Mouse (Mus musculus) right cerebral cortex, adult 18-20 months (tissue): ENCODE data around the gene Cep70.
A peak's percentile ranks its signal among the peaks of the same experiment; 100 is the strongest.

Experiments
- DNase-seq: peaks from one replicate; pipeline ENCODE4 v3.0.0; 2022; ENCODE audit warnings: mixed read lengths

The Cep70 gene

DNA sequence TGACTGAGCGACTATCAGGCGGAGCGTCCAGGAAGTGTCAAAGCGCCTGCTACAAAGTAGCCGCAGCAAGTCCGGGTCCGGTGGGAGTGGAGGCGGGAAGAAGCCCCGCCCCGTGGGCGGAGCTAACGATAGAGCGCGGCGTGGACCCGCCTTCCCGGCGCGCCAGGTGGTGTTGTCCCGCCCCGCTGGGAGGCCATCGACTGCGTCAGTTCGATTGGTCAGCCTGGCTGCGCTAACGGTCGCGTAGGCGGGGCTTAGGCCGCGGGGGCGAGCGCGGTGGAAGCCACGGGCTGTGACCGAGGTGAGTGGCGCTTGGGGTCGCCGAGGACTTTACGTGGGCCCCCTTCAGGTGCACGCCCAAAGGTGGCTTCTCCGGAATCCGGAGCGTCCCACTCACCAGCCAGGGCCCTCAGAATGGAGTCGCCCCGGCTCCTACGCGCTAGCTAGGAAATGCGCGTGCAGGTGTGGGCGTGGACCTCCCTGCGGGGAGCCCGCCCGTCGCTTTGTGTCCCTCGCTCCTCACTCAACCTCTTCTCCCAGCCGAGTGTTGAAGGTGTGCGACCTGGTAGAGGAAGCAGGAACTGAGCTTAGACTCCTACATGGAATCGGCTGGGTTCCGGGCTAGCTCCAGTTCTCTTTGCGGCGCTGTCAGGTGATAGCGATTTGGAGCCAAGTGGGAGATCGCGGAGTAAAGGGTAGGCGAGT is at the start of gene Cep70:
Cep70 (plus strand) TSS at position 178 of the 705 bp plus-strand sequence.
- DNase-seq = peak; percentile 96

GRCm38 (mm10) chr9:99212643-99213042 is 30.5 kb upstream of the Cep70 start:
- no peak for DNase-seq

DNA sequence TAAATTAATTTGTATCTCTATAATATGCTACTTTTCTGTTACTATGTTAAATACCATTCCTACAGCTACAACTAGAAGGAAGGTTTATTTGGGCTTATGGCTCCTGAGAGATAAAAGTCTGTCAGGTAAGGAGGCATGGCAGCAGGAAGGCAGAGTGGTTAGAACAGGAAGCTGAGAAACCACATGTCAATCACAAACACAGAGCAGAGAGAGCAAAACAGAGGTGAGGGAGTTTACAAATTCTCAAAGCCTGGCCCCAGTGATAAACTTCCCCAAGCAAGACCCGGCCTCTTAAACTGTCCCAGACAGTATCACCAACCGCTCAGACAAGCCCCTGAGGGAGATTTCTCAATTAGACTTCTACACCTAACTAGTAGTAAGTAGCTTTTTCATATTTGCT is 27.0 kb upstream of the Cep70 start:
- no peak for DNase-seq

- DNase-seq = no peak
Measured at GRCm38 (mm10) chr9:99217999-99218719, 25.0 kb upstream of the Cep70 start.

- DNase-seq = no peak
Measured at GRCm38 (mm10) chr9:99221636-99222035, 21.5 kb upstream of the Cep70 start.

DNA sequence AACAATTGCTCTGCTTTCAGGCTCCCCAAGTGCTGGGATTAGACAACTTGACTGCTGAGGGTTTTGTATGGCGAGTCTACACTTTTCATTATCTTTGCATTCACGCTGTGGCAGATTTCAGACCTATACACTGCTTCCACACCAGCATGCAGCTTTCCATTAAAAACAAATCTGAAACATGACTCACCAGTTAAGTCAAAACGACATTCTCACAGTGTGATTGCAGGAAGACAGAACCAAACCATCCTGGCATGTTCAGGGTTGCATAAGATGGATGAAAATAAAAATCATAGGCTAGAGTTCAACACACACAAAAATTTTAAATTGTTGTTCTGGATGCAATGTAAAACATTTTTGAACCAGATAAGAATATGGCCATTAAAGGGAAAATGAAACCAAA is 18.6 kb upstream of the Cep70 start:
- DNase-seq = no peak

GRCm38 (mm10) chr9:99229450-99229849 is 13.7 kb upstream of the Cep70 start:
- DNase-seq = no peak

- no peak for DNase-seq
Measured at GRCm38 (mm10) chr9:99237139-99237538, 6.0 kb upstream of the Cep70 start, which contains the start of gene Faiml. Gene Faiml, minus strand, starts transcription at chr9:99237239.

GRCm38 (mm10) chr9:99238276-99238675 is 4.9 kb upstream of the Cep70 start:
- no peak for DNase-seq

DNA sequence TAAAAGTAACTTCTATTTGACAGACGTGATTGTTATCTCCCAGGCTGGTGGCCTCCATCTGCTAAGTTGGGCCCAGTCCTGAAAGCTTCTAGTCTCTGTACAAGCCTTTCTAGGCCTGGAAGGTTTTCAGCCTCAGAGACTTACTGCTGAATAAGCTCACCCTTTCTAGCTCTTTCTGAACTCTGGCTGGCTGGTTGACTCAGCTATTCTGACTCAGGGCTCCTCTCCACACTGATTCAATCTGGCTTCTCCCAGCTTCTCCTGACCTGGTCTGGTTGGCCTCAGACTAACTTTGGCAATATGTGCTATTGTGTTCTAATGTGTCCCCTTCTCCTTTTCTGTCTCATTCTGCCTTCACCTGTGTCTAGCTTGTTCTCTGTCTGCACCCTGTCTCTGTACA is 3.9 kb upstream of the Cep70 start:
- DNase-seq = no peak

- no peak for DNase-seq
Measured at GRCm38 (mm10) chr9:99240571-99240970, 2.6 kb upstream of the Cep70 start.

- DNase-seq = peak; percentile 46
Measured at GRCm38 (mm10) chr9:99242035-99242434, 1.1 kb upstream of the Cep70 start.

- DNase-seq = no peak
Measured at GRCm38 (mm10) chr9:99242533-99243189, 506 bp upstream of the Cep70 start.

DNA sequence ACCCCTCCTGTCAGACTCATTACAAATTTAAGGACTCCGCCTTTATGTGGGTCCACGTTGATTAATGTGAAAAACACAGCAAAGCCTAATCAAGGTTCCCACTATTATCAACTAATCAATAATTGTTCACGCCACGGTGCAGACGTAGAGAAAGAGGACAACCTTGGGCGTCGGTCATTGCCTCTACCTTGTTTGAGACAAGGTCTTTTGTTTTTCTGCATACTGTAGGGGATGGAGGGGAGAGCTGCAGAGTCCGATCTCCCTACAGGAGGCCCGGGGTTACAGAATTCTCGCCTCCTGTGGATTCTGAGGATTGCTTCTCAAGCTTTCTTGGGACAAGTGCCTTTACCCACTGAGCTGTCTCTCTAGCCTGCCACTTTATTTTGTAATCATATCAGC is 727 bp downstream of the Cep70 start:
- no peak for DNase-seq

DNA sequence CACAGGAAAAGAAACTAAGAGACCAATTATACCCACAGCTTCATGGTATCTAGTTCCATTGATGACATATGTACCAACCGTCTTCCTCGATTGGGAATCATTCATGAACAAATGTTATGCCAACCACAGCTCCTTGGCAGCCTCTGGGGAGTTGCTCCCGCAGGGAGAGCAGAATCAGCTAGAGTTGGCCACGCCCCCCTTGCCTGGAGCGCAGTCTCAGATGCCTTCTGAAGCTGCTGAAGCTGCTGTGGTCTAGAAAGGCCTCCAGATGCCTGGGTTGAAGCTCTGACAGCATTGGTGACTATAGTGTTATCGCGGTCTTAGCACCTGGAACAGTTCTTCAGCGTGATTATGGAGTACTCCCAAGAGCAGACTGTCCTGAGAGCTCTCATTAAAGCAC is 5.1 kb downstream of the Cep70 start:
- DNase-seq = no peak

DNA sequence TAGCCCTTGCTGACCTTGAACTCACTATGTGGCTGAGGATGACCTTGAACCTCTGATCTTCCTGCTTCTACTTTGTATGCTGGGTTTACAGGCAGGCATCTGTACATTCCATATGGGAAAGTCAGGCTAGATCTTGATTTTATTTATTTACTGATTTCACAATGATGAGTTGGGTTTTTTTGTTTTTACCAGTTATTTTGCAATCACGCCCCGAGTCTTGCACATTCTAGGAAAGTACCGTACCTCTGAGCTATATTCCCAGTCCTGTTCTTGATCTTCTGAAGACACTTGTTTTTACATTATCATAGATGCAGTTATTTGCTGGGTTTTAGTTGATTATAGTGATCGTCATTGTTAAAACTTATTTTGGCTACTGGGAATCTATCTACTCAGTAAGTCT is 5.7 kb downstream of the Cep70 start:
- DNase-seq = no peak

DNA sequence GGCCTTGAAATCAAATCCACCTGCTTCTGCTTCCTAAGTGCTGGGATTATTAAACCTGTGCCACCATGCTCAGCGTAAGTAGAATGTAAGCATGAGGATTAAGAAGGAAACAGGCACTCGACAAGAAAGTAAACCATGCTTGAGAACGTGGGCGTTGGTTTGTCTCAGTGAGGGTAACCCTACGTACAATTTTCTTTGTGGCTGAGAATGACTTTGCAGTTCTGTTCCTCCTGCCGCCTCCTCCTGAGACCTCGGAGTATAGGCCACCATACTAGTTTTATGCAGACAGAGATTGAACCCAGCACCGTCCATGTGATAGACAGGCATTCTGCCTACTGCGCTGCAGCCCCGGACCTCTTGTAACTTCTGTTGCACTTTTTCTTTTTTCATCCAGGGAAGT is 10.7 kb downstream of the Cep70 start:
- no peak for DNase-seq

DNA sequence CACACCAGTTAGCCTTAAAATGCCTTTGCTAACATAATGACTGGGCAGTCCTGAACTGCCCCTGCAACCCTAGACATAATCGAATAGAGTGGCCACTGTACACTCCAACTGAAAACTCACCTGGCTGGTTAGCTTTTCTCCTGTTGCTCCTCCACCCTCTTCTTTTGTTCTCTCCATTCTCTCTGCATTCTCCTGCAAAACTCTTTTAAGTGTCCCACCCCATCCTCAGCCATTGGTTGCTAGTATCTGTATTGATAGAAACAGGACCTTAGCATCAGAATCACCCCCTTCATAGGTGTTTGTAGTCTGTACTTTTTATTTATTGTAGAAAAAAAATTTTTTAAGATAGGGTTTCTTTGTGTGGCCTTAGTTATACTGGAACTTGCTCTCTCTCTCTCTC is 13.0 kb downstream of the Cep70 start:
- no peak for DNase-seq

DNA sequence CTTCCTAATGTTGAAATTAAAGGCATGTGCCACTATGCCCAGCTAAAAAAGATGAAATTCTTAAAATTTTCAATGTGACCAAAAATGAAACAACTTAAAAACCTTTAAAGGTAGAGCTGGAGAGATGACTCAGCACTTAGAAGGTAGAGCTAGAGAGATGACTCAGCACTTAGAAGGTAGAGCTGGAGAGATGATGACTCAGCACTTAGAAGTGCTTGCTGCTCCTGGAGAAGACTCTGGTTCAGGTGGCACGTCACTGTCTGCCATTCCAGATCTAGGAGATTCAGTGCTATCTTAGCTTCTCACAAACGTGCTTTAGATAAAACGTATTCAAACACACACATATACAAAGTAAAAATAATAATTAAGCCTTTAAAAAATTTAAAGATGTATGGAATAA is 13.7 kb downstream of the Cep70 start:
- DNase-seq = no peak

GRCm38 (mm10) chr9:99258891-99259290 is 15.7 kb downstream of the Cep70 start:
- DNase-seq = no peak

DNA sequence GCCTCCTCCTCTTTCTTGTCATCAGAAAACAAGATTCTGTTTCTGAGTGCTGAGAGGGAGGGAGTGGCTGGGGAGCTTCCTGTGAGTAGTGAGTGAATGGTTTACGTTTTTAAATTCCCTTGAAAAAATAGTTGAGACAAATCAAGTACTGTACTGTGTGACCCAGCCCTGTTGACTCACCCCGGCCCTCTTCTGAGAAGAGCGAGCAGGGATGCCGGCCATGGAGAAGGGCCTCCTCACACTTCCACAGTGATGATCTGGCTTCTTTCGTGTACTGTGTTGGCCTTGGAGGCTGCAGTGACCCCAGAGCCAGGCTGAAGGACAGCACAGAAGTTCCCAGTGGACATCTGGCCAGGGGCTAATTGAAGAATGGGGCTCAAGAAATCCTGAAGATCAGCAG is 61.1 kb downstream of the Cep70 start:
- DNase-seq = no peak

GRCm38 (mm10) chr9:99306226-99306625 is 63.1 kb downstream of the Cep70 start:
- DNase-seq = no peak

DNA sequence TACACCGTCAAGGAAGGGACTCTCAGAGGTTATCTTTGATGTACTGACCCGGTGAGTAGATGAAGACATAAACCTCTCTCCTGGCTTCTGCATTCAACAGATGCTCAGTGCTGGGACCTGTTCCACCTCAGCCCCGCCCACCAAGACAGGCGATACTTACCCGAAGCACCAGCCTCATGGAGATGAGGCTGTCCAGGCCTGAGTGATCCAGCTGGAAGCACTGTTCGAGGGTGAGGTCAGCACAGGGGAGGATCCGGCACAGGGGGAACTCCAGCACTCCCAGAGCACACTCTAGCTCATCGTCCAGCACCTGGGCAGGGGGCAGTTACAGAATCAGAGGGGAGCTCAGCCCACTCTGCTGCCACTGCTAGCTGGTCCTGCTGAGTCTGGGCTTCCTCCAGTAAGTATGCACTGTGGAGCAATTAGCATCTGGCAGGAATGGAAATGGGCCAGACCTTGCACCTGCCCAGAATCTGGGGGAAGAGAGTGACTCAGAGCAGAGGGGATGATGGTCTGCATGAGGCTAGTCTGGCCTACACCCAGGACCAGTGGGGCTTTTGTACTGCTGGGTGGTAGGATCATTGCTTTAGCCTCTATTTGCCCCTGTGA is 76.3 kb downstream of the Cep70 start:
- no peak for DNase-seq

GRCm38 (mm10) chr9:99320006-99320405 is 76.8 kb downstream of the Cep70 start:
- no peak for DNase-seq
